Mouse (Mus musculus) thymus, postnatal 25 days (tissue): ENCODE data around the gene Ubald1.
A peak's percentile ranks its signal among the peaks of the same experiment; 100 is the strongest.

Source experiments
- DNase-seq: peaks from one replicate; pipeline ENCODE4 v3.0.0; 2022

Ubald1 gene

DNA sequence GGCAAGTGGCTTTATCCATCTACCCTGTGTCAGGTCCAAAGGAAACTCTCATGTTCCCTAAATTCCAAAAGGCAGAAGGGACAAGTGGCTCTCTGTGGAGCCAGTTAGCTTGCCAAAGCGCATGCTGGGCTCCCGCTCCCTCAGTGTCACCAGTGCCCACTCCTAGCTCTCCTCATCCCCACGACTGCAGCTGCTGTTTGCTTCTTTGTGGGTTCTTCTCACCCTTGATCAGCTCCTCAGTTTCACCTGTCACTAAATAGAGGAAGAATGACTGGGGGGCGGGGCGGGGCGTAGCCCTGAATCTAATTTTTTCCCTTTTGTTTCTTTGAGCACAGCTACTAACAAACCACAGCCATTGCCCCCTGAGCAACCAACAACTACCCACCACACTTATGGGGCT lies 18.8 kb upstream of the Ubald1 start:
- DNase-seq, result peak; percentile 35

- no peak for DNase-seq
Observed at GRCm38 (mm10) chr16:4897146-4897730, 17.1 kb upstream of the Ubald1 start.

GRCm38 (mm10) chr16:4896249-4897027 lies 16.3 kb upstream of the Ubald1 start:
- no peak for DNase-seq

GRCm38 (mm10) chr16:4894201-4894908 lies 14.2 kb upstream of the Ubald1 start:
- DNase-seq, result no peak

DNA sequence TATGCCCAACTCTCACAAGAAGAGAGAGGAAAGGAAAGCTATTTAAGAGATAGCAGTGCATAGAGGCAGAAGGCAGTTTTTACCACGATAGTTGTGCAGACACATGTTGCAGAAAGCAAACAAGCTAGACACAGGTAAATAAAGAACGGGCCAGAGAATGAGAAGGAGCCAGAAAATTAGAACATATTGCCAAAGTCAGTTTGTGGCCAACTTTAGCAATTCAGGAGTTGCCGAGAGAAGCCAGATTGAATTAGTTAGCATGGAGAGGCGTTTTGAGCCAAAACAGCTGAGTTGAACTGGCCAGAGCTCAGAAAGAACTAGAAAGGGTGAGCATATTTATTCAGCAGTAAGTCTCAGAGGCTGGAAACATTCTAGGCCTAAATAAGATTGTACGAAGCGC lies 12.1 kb upstream of the Ubald1 start:
- DNase-seq, result no peak

GRCm38 (mm10) chr16:4890201-4890709 lies 10.1 kb upstream of the Ubald1 start:
- no peak for DNase-seq

DNA sequence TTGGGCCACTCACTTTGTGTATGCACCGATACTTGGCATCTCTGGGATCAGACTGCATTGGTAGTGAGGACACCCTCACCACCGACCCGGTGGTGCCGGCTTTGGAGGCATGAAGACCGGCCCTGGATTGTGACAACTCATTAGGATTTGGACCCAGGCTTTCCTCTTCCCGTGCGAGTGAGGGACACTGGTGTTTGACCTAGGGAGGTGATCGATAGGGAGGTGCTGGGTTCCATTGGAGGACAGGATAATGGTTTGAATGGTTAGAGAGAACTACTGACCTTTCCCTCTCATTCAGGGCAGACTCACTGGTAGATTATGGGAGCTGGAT lies 6.5 kb upstream of the Ubald1 start:
- DNase-seq, result no peak

DNA sequence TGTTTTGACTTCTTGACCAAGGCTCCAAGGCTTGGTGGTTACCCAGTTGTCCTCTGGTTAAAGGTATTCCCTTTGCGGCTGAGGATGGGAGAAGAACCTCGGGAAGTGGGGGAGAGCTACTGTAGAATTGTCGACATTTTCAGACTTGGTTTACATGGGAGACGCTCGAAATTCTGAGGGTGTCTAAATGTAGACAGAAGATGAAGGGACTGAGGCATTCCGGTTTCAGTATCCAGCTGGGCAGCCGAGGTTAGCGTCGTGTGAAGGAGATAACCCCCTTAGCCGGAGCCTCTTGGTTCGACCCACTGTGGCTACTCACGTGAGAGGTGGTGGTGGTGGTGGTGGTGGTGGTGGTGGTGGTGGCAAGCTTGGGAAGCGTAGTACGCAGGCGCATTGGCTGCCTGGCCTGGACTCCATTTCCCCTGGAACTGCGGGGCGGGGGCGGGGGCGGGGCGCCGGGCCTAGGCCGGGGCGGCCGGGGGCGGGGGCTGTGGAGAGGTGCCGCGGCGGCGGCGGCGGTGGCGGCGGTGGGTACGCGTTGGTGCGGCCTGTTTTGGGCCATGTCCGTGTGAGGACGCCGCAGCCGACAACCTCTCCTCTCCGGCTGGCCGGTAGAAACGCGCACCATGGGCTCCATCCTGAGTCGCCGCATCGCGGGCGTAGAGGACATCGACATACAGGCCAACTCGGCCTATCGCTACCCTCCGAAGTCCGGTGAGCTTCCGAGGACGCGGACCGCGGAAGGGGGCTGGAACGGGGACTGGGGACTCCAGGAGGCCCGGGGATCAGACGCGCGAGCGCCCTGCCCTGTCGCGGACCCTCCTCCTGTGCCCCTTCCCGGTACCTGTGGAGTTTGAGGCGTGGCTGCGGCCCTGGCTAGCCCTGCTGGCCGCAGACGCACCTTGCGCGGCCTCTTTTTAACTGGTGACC lies 5.9 kb upstream of the Ubald1 start, which contains the start of gene Mgrn1:
TSS of gene Mgrn1 (plus strand) at position 490 of the 930 bp plus-strand sequence.
- peak; percentile 80 for DNase-seq

DNA sequence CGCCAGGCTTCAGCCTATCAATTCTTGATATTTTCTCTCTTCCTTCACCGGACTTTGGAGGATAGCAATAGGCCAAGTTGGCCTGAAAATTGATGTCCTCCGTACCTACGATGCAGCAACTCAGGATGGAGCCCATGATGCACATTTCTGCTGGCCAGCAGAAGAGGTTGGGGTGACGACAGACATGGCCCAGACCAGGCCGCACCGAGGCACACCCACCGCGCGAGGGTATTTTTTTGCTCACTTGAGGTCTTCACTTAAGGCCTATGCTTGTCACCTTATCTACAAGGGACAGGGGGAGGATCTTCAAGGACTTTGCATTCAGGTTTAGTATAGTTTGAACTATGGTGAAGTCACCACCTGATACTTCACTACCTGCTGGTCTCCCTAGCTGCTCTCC lies 4.8 kb upstream of the Ubald1 start:
- no peak for DNase-seq

DNA sequence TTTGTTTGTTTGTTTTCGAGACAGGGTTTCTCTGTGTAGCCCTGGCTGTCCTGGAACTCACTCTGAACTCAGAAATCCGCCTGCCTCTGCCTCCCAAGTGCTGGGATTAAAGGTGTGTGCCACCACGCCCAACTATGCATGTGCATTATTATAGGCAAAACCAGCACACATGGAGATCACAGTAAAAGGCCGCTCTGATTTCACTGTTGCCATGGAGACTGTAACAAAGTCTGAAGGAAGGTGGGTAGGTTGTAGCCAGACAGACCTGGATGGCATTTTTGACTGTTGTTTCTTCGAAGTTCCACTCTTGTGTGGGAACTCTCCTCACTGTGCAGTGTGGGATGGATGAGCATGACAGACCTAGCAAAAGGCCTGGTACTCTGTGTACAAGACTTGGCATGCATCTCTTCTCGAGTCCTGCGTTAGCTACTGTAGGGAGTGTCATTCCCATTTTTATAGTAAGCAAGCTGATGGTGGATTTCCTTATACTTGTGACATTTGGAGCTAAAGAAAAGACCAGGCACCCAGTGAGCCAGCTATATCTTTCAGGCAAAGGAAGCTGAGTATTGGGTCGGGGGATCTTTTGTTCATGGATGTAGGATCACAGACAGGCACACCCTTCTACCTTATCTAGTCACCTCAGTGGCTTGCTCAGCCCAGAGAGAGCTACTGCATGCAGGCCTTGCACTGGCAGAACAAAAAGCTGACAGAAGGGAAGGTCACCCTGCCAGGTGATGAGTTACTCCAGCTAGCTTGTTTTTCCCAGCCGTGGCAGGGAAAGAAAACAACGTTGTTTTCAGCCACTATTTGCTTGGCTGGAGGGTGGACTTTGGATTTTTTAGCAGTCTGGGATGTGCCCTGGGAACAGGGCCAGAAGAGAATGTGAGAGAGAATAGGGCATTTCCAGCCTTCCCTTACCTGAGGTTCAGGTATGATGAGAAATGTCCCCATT lies 1.6 kb upstream of the Ubald1 start:
- no peak for DNase-seq

DNA sequence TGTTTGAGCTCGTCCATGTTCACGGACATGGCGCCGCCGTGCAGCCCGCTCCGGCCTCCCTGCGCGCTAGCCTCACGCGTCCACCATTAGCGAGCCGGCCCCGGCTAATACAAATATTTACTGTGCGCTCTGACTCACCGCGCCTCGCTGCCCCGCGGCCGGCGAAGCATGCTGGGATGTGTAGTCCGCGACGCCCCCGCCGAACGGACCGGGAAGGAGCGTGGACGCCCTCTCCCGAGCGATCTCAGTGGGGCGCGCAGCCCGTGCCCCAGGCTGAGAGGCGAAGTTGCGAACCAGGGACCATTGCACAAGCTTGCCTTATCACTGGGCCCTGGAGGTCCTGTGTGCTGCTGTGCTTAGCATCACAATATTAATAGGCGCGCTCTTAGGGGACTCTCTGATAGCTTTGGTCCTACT lies 399 bp downstream of the Ubald1 start:
- DNase-seq, result peak; percentile 87

GRCm38 (mm10) chr16:4879101-4879707 lies 911 bp downstream of the Ubald1 start:
- no peak for DNase-seq

DNA sequence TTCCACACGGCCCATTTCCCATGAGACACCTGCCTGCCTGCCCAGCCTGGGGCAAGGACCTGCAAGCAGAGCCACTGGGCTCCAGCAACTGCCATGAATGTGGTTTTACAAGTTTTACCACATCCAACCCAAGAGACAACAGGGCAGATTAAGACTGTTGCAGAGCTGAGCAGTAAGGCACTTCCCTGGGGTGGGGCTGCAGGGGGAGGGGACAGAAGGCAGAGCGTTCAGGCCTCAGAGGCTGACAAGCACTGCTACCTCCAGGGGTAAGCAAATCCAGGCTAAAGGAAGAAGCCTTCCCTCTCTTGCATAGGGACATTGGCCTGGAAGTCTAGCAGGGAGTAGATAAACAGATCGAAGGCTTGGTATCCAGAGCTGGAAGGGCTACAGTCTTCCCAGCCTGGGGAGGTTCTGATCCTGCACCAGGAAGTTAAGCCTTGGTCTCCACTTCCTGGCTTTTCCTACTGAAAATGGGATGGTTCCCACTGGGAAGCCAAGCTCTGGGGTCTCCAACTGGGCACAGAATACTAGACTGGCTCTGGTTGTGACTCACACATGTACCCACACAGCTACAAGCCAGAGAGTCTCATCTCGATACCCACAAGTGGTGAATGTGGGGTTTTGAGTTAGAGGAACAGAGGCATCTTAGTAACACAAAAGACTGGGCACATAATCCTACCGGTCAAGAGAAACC lies 1.8 kb downstream of the Ubald1 start:
- DNase-seq, result peak; percentile 72

GRCm38 (mm10) chr16:4877701-4878100 lies 2.4 kb downstream of the Ubald1 start:
- no peak for DNase-seq

DNA sequence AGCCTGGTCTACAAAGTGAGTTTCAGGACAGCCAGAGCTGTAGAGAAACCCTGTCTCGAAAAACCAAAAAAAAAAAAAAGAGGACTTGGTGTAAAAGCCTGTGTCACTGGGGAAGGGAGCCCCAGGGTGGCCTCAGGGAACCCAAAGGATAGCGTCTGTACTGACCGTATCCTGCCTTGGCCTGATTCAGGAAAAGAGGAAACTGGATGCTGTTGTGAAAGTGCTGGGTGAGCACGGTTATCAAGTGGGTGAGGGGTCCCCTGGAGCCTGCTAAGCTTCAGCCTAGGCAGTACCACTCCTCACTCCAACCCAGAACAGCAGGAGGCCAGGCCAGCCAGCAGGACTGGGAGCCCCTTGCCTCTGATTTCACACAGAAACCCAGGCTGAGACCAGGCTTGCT lies 2.9 kb downstream of the Ubald1 start:
- no peak for DNase-seq

DNA sequence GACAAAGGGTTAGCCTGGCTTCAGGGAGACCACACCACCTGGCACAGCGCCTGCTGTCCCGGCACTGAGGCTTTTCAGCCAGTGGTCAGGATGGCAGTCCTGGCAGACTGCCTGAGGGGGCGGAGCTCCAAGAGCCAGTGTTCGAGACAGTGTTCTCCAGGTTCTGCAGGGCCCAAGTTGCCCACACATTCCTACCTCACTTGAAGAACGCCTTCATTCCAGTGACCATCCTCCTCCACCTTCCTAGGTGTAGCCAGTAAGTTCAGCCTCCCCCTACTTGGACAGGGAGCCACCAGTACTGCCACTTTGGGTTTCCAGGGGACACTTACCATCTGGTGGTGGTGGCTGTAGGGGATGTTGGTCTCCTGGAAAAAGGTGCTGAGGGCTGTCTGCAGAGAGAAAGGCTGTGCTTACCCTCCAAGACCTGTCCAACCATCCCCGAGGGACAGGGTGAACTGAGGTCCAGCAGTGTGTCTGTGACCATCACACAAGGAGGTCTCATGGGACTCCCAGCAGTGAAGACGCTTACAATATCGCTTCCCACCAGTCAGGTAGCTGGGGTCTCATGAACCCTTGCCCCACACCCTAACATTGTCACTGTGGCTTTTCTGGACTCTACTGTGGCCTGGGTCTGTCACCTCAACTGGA lies 4.0 kb downstream of the Ubald1 start:
- DNase-seq, result no peak

GRCm38 (mm10) chr16:4875198-4876032 lies 4.7 kb downstream of the Ubald1 start:
- DNase-seq, result no peak

DNA sequence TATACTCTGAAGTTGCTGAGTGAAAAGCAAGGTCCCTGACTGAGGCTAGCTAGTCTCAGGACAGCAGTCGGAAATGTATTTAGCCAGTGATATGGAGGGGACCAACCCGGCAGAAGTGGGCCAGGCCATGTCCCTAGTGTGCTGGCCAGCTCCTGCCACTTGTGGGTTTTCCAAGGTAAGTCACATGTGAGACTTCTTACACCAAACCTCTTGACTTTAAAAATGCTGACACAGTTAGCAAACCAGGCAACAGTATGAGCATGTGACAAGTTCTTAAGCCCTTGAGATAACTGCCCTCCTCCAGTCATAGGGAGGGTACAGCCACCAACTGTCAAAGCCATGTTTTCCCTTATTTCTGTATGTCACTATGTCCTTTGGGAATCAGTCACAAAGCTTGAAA lies 8.2 kb downstream of the Ubald1 start:
- DNase-seq, result no peak

- no peak for DNase-seq
Observed at GRCm38 (mm10) chr16:4870490-4870889, 9.6 kb downstream of the Ubald1 start.
